Mouse (Mus musculus): ENCODE measurements around the gene Ank2.

GRCm38 (mm10) chr3:127507878-127508783 is 9.0 kb upstream of the Ank2 start:
- TF ChIP-seq CTCF (IDR thresholded peaks at IDR 0.05; ENCODE audit: control insufficient read depth, insufficient read depth, insufficient replicate concordance, low read depth, low read length) (no peak), POLR2A (IDR thresholded peaks at IDR 0.05; ENCODE audit: control insufficient read depth, low read depth, low read length) (no peak)
